Mouse (Mus musculus): ENCODE measurements around the gene Dcaf12. TPM values are rescaled to one million over a fixed set of nuclear protein-coding genes. Genes with fewer than 3 reads are reported as not detected.
A peak's percentile ranks its signal among the peaks of the same experiment; 100 is the strongest.

Dcaf12 gene
- total and polyA plus RNA-seq, 3 experiments, result 24.3 to 49.2 TPM; not detected in 1

GRCm38 (mm10) chr4:41313722-41314121 is 967 bp downstream of the Dcaf12 start:
- Histone ChIP-seq H3K27ac (ENCODE audit: control insufficient read depth, low read depth, low read length) (peak overlapping the region; percentile 40; the same call in 1 of the 2 replicates), H3K27me3 (ENCODE audit: control insufficient read depth in 1 of 2, insufficient read depth in 2 of 2, low read length in 2 of 2) (no peaks in the 10 kb centered on the region), H3K36me3 (ENCODE audit: control insufficient read depth in 1 of 2, insufficient read depth in 2 of 2, low read length in 2 of 2) (peaks cover 8 to 34% of the 10 kb centered on the region in 2 experiments), H3K9ac (ENCODE audit: control insufficient read depth, low read depth, low read length, poor library complexity, severe bottlenecking) (peak overlapping the region; percentile 87), H3K4me1 (ENCODE audit: control insufficient read depth in 1 of 2, insufficient read depth in 2 of 2, low read length in 2 of 2) (peaks cover 7 to 26% of the 10 kb centered on the region in 2 experiments), H3K79me2 (ENCODE audit: control insufficient read depth, insufficient read depth, low read length, poor library complexity) (peaks cover 18% of the 10 kb centered on the region), H3K9me3 (replicated peaks; ENCODE audit: insufficient read depth, low read length) (no peaks in the 10 kb centered on the region), H3K4me3 (ENCODE audit: control insufficient read depth in 1 of 2, insufficient read depth in 1 of 2, low read depth in 2 of 2, low read length in 2 of 2) (peak overlapping the region; percentile 81 to 87)
- no peak for TF ChIP-seq NELFE (IDR thresholded peaks at IDR 0.05; ENCODE audit: low read depth, low read length)
- no peak for TF ChIP-seq MAZ (IDR thresholded peaks at IDR 0.05; ENCODE audit: low read depth, low read length)
- TF ChIP-seq JUND (IDR thresholded peaks at IDR 0.05; ENCODE audit: low read depth, low read length), result no peak
- TF ChIP-seq MAX (IDR thresholded peaks at IDR 0.05; ENCODE audit: low read length), result no peak
- no peak for DNase-seq (ENCODE audit: low read depth, low spot score)

- Histone ChIP-seq H3K4me1 (ENCODE audit: control insufficient read depth in 1 of 2, insufficient read depth in 2 of 2, low read length in 2 of 2) (peaks cover 7 to 26% of the 10 kb centered on the region in 2 experiments), H3K36me3 (ENCODE audit: control insufficient read depth in 1 of 2, insufficient read depth in 2 of 2, low read length in 2 of 2) (peaks cover 11 to 34% of the 10 kb centered on the region in 2 experiments), H3K79me2 (ENCODE audit: control insufficient read depth, insufficient read depth, low read length, poor library complexity) (peaks cover 20% of the 10 kb centered on the region), H3K9ac (ENCODE audit: control insufficient read depth, low read depth, low read length, poor library complexity, severe bottlenecking) (no peak overlapping the region), H3K9me3 (replicated peaks; ENCODE audit: insufficient read depth, low read length) (no peaks in the 10 kb centered on the region), H3K27me3 (ENCODE audit: control insufficient read depth in 1 of 2, insufficient read depth in 2 of 2, low read length in 2 of 2) (no peaks in the 10 kb centered on the region), H3K27ac (ENCODE audit: control insufficient read depth, low read depth, low read length) (peak overlapping the region; percentile 36), H3K4me3 (ENCODE audit: control insufficient read depth in 1 of 2, insufficient read depth in 1 of 2, low read depth in 2 of 2, low read length in 2 of 2) (no peak overlapping the region)
- TF ChIP-seq ZNF384 (IDR thresholded peaks at IDR 0.05; ENCODE audit: low read depth, low read length) (peak; percentile 73), EP300 (IDR thresholded peaks at IDR 0.05; ENCODE audit: low read depth in 1 of 2, low read length in 2 of 2) (peak in 1 of 2 experiments; percentile 51; a peak in 2 of 4 replicates), RAD21 (IDR thresholded peaks at IDR 0.05; ENCODE audit: low read depth, low read length) (no peak), ETS1 (IDR thresholded peaks at IDR 0.05; ENCODE audit: low read depth, low read length) (peak; percentile 45; the same call in 1 of the 2 replicates), KAT2A (conservative IDR thresholded peaks at IDR 0.05; ENCODE audit: low read depth, low read length) (no peak)
- DNase-seq (ENCODE audit: low read depth, low spot score), result peak; percentile 73
Measured at GRCm38 (mm10) chr4:41310567-41311563, 3.8 kb downstream of the Dcaf12 start.

- DNase-seq (ENCODE audit: low read depth, low spot score), result no peak
- no peak for TF ChIP-seq GABPA (IDR thresholded peaks at IDR 0.05; ENCODE audit: low read depth, low read length)
- no peak for TF ChIP-seq ELF1 (IDR thresholded peaks at IDR 0.05; ENCODE audit: low read depth, low read length)
- no peak for TF ChIP-seq RCOR1 (IDR thresholded peaks at IDR 0.05; ENCODE audit: low read depth, low read length)
- TF ChIP-seq GATA1 (IDR thresholded peaks at IDR 0.05; ENCODE audit: low read depth, low read length), result no peak
- no peak for TF ChIP-seq BHLHE40 (IDR thresholded peaks at IDR 0.05; ENCODE audit: borderline replicate concordance, low read depth, low read length)
- TF ChIP-seq E2F4 (IDR thresholded peaks at IDR 0.05; ENCODE audit: borderline replicate concordance, low read depth, low read length), result no peak
- no peak for TF ChIP-seq RAD21 (IDR thresholded peaks at IDR 0.05; ENCODE audit: low read depth, low read length)
- no peak for TF ChIP-seq EP300 (IDR thresholded peaks at IDR 0.05; ENCODE audit: low read depth in 1 of 2, low read length in 2 of 2)
- no peak for TF ChIP-seq NELFE (IDR thresholded peaks at IDR 0.05; ENCODE audit: low read depth, low read length)
- TF ChIP-seq ZMIZ1 (IDR thresholded peaks at IDR 0.05; ENCODE audit: low read depth, low read length), result no peak
- TF ChIP-seq POLR2AphosphoS5 (IDR thresholded peaks at IDR 0.05; ENCODE audit: borderline replicate concordance, low read depth, low read length), result no peak
- no peak for TF ChIP-seq CHD1 (IDR thresholded peaks at IDR 0.05; ENCODE audit: low read depth, low read length)
- Histone ChIP-seq H3K4me3 (ENCODE audit: control insufficient read depth in 1 of 2, insufficient read depth in 1 of 2, low read depth in 2 of 2, low read length in 2 of 2) (no peak overlapping the region), H3K9me3 (replicated peaks; ENCODE audit: insufficient read depth, low read length) (no peaks in the 10 kb centered on the region), H3K27me3 (ENCODE audit: control insufficient read depth in 1 of 2, insufficient read depth in 2 of 2, low read length in 2 of 2) (no peaks in the 10 kb centered on the region), H3K9ac (ENCODE audit: control insufficient read depth, low read depth, low read length, poor library complexity, severe bottlenecking) (no peak overlapping the region), H3K4me1 (ENCODE audit: control insufficient read depth in 1 of 2, insufficient read depth in 2 of 2, low read length in 2 of 2) (peaks cover 7 to 14% of the 10 kb centered on the region in 2 experiments), H3K27ac (ENCODE audit: control insufficient read depth, low read depth, low read length) (no peak overlapping the region), H3K79me2 (ENCODE audit: control insufficient read depth, insufficient read depth, low read length, poor library complexity) (peaks cover 3% of the 10 kb centered on the region; the same call in 1 of the 2 replicates), H3K36me3 (ENCODE audit: control insufficient read depth in 1 of 2, insufficient read depth in 2 of 2, low read length in 2 of 2) (peaks cover 13 to 30% of the 10 kb centered on the region in 2 experiments)
Measured at GRCm38 (mm10) chr4:41307406-41307805, 7.3 kb downstream of the Dcaf12 start.
